Mouse (Mus musculus): ENCODE measurements around the gene Lifr.

Gene Lifr

DNA sequence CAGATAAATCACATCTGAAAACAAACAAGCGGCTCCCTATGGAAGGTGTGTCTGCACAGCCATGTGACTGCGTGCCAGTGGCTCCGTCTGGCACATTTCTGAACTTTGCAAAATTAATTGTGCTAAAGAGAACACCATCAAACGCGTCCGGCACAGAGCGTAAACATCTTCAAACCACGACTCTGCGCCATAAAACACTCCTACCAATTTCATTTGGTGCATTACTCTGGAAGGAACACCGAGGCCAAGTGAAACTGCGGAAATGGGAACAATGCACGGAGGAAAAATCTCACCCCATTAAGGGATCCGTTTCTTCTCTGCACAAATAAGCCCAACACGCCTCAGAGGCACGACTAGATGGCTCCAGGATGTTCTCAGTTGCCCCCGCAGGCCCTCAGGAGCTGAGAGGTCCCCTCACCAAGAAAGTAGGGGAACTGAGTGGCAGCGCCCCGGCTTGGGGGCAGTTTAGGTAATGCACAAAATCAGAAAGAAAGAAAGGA is 38.3 kb downstream of the Lifr start:
- CTCF ChIA-PET, result interaction anchor here (0.6 kb wide), 1 partner anchor 163 kb away, joined by 6 read pairs; no protein-coding TSS in a partner anchor

DNA sequence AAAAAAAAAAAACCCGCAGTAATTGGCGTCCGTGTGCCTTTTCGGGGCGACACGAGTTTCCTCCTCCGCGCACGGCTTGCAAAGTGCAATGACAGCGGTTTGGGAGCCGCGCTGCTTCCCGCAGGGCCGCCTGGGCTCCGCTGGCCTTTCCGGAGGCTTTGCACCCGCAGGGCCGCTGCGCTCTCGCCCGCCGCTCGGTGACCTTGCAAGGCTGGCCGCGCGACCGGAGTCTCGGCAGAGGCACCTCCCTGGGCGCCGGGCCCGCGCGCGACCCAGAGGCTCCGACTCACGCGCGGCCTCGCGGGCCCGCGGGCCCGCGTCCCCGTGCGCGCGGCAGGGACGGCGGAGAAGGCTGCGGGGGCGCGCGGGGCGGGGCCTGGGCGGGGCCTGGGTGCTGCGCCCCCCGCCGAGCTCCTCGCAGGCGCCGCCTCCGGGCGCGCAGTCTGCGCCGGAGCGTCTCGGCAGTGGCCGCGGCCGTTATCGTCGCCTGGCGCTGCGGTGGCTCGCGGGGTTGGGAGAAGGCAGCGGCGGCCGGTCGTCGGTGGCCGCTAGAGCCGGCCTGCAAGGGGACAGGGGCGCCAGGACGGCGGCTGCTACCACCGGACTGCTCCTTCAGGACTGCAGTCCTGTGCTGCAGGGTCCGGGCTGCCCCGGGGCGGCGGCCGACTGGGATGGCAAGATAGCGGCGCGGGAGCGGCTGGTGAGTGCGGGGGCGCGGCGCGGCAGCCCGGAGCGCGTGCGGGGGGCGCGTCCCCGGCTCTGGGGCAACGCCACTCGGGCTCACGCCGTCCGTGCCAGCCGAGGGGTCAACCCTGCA is 38.9 kb downstream of the Lifr start:
- CTCF ChIA-PET, result interaction anchor here (0.6 kb wide), 1 partner anchor 164 kb away, joined by 6 read pairs; no protein-coding TSS in a partner anchor

DNA sequence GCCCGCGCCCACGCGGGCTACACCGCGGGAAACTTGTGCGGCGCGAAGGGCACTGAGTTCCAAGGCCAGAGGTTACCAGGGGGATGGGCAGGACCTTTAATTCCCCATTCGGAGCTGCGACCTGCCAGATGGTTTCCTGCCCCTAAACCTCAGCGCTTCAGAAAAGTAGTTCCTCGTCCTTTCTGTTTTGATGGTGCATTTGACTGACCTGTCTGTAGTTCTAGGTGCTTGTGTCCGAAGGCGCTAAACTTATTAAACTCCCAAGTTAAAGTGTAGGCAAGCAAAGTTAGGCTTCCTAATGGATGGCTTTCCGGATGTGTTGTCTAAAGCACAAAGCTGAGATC is 39.5 kb downstream of the Lifr start:
- CTCF ChIA-PET, result no interaction called here

DNA sequence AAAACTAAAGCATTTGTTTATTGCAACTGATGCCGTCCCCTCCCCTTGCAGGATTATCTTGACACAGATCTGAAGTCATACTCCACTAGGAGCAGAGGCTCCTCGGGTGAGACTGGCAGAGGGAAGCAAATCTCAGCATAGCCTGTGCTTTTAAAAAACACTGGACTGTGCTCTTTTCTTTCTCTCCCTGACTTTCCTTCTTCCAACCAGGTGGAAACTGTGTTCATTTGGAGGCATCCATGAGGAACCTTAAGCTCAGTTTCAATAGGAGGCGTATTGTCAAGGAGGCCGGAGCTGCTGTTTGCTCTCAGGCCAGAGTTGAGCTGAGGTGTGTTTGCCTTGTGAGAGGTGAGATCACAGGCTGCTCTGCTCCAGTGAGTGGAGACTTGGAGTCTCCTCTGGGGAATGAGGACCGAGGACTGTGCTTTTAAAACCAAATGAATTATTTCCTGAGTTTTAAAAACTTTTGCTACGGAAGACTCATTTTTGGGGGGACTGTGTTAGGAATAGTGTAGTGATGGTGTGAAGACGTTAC is 40.3 kb downstream of the Lifr start:
- CTCF ChIA-PET, result interaction anchor here (0.5 to 0.6 kb wide), 2 partner anchors 24 to 150 kb away, joined by 5 read pairs; no protein-coding TSS in a partner anchor

DNA sequence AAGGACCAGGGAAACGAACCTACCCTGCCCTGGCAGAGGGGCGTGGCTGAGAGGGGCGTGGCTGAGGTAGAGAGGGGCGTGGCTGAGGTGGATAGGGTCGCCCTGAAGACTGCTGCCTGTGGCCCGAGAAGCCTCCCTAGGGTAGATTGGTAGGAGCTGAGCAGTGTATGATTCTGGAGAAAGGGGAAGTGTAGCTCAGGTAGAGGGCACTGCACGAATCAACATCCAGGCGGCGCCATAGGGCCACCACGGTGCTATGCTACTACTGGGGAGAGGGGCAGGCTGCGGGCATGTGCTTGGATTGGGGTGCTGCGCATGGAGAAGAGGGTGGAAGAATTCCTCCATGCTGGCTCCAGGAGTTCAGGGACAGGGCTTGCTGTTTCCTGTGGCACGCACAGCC is 42.3 kb downstream of the Lifr start:
- CTCF ChIA-PET, result no interaction called here

DNA sequence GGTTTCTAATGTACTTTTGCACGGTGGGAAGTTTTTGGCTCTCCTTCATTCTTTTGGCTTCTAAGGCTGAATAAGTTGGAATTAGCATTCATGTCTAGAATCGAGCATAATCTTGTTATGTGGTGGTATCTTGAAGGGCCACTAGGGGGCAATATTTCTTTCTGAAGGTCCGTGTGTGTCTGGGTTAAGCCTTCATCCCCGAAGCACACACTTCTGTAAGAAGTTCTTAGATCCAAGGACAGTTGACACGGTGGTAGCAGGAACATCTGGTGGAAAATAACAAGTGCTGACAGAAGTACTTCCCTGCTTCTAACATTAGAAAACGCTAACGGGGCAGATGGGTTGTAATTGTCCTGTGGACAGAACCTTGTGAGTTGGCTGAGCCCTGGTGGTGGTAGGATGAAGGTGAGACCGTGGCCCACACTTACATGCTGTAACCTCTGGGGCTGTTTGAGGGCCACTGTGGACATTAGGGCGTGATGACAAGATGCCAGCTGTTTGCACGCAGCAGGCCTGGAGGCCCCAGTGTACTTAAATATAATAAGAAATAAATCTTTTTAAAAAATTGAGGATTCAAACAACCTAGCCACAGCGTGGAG is 44.1 kb downstream of the Lifr start:
- CTCF ChIA-PET, result no interaction called here

DNA sequence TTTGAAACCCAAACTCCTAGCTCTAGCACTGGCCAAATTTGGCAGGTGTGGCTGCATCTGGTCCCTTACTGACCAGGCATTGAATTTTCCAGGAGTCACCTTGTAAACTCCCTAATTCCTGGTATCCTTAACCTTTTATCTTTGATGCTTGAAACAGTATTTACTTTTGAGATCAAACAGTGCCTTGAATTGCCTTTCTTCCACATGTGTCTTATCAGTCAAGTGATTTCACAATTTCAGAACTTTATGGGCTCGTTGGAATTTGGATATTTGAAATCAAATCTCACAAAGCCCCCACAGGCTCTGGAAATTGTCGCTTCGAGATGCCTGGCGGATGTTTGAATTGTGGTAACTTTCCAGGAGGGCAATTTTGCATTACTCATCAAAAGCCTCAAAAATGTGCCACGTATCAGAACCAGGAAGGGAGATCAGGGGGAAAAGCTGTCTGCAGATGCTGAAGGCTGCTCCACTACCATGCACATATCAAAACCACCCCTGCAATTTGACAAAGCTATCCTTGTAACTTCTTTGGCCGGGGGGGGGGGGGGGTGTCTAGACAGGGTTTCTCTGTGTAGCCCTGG is 45.7 kb downstream of the Lifr start:
- CTCF ChIA-PET, result interaction anchor here (1.2 kb wide), 1 partner anchor 23 kb away, joined by 4 read pairs; no protein-coding TSS in a partner anchor

DNA sequence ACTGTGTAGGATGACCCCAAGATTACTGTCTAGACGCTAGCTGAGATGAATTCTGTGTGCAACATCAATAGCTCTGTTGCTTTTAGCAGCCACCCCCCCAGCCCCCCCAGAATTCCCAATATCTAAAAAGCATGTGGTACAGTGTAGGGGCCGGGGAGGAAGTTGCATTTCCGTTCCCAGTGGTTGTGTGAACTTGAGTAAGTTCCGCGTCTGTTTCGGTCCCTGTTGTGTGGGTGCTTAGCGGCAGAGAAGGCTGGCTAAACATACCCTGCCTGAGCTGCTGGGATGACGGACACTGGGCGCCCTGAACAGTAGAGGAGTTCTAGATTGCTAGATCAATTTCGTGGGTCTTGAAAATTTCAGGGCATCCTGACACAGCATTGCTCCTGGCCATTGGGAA is 46.5 kb downstream of the Lifr start:
- CTCF ChIA-PET, result interaction anchor here (1.2 kb wide), 1 partner anchor 24 kb away, joined by 4 read pairs; no protein-coding TSS in a partner anchor

DNA sequence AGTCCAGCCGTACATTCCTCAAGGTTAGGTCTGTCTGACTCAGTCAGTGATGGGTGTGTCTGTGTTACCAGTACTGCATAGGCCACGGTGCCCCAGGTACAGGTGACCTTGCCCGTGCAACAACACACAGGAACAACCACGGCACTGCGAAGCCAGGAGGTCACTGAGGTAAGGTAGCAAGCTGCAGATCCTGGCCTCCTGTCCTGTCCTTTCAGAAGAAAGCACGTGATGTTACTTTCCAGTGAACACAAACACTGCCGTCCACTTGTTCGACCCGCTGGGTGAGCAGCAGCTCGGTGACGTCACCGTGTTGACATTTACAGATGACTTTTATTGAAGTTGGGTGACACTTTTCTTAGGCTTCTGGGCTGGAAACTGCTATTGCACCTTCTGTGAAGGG is 47.2 kb downstream of the Lifr start:
- CTCF ChIA-PET, result no interaction called here

DNA sequence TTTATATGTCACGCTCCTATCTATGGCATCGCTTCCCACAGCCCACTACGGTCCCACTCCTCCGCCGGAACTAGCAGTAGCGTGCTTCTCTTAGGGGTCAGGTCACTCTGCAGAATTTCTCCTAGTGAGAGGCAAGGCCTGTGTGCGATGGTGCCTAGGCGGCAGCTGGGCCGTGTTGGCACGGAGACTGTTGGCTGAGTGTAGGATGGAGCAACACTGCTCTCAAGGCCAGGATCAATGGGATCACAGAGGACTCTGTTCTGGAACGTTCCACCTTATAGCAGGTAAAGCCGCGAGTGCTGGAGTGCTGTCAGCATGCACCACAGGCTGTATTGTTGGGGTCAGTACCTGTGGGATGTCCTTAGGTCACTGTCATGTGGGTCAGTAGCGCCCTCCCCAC is 48.1 kb downstream of the Lifr start:
- CTCF ChIA-PET, result no interaction called here

DNA sequence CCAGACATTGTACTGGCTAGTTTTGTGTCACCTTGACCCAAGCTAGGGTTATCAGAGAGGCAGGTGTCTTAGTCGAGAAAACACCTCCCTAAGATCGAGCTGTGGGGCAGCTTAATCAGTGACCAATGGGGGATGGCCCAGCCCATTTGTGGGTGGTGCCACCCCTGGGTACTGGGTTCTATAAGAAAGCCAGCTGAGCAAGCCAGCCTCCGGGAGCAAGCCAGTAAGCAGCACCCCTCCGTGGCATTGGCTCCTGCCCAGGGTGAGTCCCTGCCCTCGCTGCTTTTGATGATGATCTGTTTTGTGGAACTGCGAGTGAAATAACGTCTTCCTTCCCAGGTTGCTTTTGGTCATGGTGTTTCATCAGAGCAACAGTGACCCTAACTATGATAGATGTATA is 49.9 kb downstream of the Lifr start:
- CTCF ChIA-PET, result no interaction called here

DNA sequence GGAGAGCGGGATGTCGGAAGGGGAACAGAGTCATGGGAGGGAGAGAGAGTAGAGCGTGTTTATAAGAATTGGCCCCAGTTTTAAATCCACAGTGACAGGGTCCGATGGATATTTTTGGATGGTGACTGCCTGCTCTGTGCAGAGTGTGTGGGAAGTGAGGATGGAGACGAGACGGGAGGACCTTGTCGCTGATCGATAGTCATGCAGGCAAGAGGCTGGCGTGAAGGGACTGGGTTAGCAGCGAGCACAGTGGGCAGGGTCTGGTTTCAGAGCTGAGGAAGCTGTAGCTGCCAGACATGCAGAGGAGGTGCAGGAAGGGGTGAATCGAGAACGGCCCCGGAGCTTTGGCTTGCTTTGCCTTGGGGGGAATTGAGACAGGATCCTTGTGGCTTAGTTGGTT is 50.8 kb downstream of the Lifr start:
- CTCF ChIA-PET, result no interaction called here

DNA sequence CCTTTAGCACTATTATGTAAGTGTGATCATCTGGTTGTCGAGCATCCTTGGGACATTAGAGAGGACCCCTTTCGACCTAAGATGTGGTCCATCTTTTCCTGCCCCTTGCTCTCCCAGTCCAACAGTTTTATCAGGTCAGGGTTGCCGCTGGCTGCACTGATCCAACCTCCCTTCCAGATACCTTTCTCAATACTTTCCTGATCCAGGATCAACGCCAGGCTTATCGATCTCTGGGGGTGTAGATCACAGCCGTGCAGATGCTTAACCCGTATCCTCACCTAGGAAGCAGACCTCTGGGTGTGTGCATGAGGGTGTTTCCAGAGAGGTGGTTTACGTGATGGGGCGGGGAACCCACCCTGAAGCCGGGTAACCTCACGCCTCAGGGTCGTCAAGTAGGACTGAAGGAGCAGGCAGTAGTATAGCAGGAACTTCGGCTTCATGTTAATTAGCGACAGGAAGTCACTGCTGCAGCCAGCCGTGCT is 53.3 kb downstream of the Lifr start:
- CTCF ChIA-PET, result no interaction called here

DNA sequence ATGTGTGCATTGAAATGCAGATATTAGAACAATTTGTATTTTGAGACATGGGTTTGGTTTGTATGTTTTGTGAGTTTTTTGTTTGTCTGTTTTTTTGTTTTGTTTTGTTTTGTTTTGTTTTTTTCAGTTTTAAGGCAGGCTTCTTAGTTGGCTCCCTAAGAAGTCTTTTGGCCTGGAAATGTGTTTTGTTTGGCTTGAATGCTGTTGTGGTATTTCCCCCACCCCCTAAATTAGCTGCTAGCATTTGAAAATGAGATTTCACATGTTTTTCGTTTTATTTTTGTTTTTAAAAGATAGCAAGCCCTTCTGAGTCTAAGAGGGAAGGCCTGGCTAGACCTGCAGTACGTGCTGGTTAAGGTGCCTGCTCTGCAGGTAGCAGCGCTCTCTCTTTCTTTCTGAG is 54.1 kb downstream of the Lifr start:
- CTCF ChIA-PET, result no interaction called here

DNA sequence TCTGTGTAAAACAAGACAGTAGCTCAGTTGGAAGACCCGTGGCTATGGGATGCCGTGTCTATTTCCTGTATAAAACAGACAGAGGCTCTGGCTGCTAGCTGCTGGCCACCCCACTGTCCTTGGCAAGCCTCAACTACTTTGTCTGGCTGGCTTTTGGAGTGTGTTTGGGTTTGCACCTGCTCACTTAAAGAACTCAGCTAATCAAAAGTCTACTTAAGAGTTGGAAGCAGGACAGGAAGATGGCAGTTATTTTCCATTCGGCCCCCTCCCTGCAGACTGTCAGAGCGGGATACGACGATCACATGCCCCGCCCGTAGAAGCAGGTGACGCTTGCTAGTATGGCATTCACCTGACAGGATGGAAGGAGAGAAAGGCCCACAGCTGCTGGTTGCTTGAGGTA is 54.5 kb downstream of the Lifr start:
- CTCF ChIA-PET, result no interaction called here

DNA sequence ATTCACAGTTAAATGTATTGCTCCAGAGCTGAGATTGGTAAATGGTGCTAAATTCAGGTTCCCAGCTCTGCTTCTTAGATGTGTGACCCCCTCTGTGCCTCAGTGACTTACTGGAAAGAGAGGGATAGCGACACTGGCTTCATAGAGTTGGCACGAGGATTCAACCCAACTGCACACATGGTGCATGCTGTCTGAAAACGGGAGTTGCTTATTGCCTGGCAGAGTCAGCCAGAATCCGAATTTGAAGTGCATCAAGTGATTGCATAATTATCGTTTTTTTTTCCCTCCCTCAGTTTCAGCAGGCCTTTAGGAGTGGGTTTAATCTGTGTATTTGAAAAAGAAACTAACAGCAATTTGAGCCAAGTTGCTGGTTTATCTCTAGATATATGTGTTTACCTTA is 55.1 kb downstream of the Lifr start:
- CTCF ChIA-PET, result no interaction called here

DNA sequence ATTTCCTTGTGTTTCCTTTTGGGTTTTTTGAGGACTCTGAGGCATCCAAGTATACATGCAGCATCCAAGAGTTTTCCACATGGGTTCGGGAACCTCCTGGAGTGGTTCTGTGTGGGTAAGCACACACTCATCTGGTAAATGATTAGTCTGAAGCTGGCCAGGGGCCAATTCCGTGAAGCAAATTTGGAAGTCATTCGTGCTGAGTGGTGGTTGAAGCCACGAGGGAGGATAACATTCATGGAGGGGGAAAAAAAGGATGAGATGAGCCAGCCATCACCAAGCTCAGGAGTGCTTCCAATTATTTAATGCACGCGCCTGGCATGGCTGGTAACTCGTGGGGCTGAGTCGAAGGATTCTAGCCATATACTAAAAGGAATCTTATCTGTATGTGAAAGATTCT is 56.1 kb downstream of the Lifr start:
- CTCF ChIA-PET, result no interaction called here

DNA sequence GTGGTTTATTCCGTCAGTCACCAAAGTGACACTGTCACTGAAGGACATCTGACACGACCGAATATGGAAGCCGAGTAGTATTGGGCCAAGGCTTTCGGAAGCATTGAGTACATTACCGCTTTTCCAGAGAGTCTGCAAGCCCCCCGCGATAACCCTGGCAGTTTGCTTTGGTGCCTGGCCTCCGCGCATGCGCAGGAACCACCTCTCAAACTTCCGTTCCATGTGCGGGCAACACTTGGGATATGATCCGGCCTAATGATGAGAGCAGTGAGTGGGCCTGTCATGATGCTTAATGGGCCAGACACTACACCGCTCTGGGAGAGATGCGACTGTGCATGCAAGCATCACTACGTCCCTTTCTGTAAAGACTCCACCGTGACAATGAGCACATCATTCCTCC is 59.4 kb downstream of the Lifr start:
- CTCF ChIA-PET, result no interaction called here

DNA sequence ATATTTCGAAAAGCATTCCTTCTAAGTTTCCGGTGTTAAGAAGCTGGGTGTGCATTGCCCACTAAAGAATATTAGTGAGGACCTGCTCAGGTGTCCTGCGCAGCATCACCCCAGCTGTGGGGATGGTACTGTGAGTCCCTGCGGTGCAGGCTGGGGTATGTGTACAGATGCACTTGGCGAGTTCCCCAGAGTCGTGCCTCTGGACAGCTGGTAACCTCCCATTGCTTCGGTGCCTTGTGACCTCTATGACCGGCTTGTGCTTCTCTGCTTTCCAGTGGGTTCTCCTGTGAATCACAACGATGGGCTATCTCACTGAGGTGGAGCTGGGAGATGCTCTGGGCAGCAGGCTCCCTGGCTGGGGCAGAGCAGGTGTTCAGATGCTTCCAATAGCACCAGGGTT is 60.2 kb downstream of the Lifr start:
- CTCF ChIA-PET, result interaction anchor here (0.6 kb wide), 1 partner anchor 90 kb away, joined by 3 read pairs; no protein-coding TSS in a partner anchor

DNA sequence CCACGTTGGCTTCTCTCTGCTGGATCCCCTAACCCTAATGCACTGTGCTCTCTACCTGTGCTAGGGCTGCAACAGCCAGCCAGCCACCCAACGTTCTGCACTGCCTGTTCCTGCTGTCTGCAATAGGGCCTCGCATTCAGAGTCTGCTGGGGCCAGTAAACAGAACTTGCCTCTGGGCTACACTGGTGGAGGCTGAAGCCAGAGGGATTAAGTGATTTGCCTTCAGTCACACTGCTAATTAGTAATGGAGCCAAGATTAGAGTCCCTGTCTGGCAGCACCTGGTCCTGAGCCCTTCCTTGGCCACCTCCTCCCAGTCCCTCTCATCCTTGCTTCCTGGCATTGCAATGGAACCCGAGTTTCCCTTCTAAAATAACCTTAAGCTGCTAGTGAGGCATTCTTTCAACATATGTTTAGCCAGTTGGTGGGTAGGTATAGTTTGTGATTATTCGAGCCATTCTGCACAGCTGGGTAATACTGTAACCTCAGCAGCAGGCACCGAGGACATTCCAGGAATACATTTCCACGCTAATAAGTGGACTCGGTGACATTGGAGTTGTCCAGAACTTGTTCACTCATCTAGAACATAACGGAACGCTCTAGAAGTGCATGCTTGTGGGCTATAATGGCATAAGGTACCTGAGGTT is 61.8 kb downstream of the Lifr start:
- CTCF ChIA-PET, result no interaction called here

DNA sequence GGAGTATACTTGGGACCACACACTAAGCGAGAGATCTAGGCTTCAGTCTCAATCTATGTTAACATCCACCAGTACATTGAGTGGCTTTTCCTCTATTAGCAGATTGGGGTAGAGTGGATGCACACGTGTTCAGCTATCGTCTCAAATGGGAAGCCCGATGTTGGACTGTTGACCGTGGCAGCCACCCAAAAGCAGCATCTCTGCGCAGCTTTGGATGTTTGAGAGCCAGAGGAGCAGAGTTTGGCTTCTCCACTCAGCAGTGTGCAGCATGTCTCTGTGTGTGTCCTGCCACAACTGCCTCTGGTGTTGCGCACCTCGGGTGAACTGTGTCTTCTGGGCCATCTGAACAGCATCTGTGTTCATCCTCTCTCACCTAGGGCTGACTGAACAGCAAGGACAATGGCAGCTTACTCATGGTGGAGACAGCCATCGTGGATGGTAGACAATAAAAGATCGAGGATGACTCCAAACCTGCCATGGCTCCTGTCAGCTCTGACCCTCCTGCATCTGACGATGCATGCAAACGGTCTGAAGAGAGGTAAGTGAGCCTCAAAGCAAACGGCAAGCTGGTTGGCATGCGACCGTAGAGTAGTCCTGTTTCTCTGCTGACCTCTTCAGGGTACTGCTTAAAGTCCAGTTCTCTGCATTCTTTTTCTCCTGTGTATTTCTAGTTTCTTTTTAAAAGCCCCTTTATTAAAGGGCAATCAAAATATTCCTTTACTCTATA is 63.8 kb downstream of the Lifr start:
- CTCF ChIA-PET, result no interaction called here
